Mouse (Mus musculus) adrenal gland, adult 8-10 months (tissue): ENCODE measurements around the gene Nxpe4. TPM values are rescaled to one million over a fixed set of nuclear protein-coding genes. Genes with fewer than 3 reads are reported as not detected.
"Not testable (repeated sequence)": the region's sequence is repeated elsewhere in the genome, so short reads cannot be mapped to it uniquely, and the experiment has no call there.

Experiments used
- DNase-seq: peaks from one replicate; pipeline ENCODE4 v3.0.0; 2022
- total RNA-seq, 4 experiments: library from RNA; stranded (reverse); gene quantifications; 2 replicates each; pipeline ENCODE4 v1.2.4; 2022

The Nxpe4 gene
- total RNA-seq, 4 experiments from 2014 or later: 2.1 to 10.4 (median 6.7) TPM

DNA sequence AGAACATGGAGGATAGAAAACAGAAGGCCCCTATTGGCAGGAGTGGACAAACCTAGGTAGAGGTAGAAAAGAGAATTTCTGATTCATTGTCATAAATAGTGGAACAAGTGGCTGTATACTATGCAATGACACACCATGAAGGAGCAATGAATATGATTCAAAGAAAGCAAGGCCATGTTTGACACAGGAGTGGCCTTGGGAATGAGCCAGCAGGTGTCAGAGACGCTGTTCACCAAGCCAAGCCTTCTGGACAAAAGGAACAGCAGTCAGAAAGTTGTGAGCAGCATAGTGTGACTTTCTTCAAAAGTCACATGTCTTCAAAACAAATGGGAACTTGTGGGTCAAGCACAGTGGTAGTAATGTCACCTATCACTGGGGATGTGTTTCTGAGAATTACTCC lies 80.0 kb downstream of the Nxpe4 start:
- no peak for DNase-seq

GRCm38 (mm10) chr9:48242756-48243155 lies 80.9 kb downstream of the Nxpe4 start:
- no peak for DNase-seq

DNA sequence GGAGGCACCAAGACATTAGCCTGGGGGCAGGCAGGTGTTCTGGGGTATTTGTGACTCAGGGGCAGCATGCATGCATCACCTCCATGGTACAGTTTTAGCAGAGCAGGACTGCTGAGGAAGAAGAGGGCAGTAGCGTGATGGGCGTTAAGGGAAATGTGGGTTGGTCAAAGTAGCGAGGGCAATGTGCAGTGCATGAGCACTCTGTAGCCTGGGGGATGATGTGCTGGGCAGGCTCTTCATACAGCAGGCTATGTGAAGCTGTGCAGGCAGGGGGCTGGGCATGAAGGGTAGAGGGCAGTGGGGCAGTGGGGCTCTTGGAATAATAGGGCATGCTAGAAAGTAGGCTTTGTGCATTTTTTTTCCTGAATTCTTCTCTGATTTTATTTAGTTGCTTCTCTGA lies 82.4 kb downstream of the Nxpe4 start:
- no peak for DNase-seq

GRCm38 (mm10) chr9:48245525-48245924 lies 83.7 kb downstream of the Nxpe4 start:
- DNase-seq: no peak

DNA sequence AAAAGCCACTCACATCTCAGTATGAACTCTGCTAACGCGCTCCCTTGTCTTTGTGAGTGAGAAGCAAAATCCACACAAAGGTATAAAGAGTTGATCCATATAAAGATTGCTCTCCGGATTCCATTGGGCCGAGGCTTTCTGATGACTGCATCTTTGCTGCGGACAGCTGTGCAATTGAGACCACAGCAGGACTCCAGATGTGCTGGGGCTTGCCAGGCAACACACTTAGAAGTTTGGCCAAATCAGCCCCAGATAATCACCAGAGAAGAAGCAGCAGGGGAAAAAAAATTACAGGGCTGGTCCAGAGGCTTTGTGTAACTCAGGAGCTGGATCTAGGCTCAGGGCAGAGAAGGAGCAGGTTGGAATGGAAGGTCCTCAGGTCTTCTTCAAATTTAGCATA lies 85.5 kb downstream of the Nxpe4 start:
- no peak for DNase-seq

- no peak for DNase-seq
Measured at GRCm38 (mm10) chr9:48252236-48252635, 90.4 kb downstream of the Nxpe4 start.

DNA sequence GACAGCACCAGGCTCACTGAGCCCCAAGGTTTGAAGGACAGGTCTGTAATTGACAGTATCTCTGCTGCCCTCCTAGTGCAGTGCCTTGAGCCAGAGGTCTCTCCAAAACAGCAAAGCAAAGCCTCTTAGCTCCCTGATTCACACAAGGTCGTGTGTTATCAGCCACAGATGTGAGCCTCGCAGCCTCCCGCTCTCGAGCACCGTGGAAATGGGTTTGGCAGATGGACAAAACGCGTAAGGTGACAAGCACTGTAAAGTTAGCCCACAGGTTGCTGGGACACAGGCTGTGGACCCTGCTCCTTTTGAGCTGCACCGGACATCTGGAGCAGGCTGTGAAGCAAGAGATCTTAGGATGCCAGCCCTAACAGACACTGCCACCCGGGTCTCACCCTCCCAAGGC lies 95.2 kb downstream of the Nxpe4 start:
- no peak for DNase-seq

- DNase-seq: peak; percentile 24
Measured at GRCm38 (mm10) chr9:48257741-48258423, 96.1 kb downstream of the Nxpe4 start.

- no peak for DNase-seq
Measured at GRCm38 (mm10) chr9:48264616-48265015, 102.8 kb downstream of the Nxpe4 start.

GRCm38 (mm10) chr9:48265491-48265890 lies 103.7 kb downstream of the Nxpe4 start:
- DNase-seq: no peak

- DNase-seq: peak; percentile 48
Measured at GRCm38 (mm10) chr9:48266286-48267027, 104.6 kb downstream of the Nxpe4 start.

DNA sequence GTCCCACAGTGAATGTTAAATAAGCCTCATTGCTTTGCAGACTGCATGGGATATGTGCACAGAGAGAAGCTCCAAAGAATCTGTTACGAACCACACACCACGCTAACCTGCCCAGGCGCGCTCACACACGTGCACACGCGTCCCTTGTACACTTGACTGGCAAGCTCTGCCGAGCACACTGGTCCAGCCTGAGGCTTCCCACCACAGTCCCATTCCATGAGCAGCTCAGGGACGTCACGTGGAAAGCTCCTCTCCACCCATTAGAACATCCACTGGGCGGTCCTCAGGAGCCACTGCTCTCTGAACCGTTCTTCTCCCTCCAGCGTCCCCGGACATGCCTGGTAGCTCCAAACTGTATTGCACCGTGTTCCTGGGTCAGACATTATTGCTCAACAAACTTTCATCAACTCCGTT lies 105.2 kb downstream of the Nxpe4 start:
- DNase-seq: peak; percentile 44

GRCm38 (mm10) chr9:48267960-48268359 lies 106.1 kb downstream of the Nxpe4 start:
- DNase-seq: no peak

DNA sequence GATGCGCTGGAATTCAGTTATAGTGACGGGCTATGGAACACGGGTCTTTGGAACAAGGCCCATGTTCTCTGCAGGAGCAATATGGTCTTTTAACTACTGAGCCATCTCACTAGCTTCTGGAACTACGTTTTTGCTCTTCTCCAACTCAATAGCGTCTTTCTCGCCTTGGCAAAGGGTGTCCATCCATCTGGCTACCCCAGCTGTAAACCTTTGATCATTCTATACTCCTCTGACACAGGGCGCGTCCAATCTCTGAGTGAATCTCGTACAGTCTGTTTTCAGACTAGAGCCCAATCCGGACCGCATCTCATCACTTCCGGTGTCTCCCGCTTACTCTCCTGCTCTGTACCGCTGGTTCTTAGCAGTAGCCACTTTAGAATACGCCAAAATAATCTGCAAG lies 115.0 kb downstream of the Nxpe4 start:
- no peak for DNase-seq

GRCm38 (mm10) chr9:48284221-48284620 lies 122.4 kb downstream of the Nxpe4 start:
- DNase-seq: no peak

DNA sequence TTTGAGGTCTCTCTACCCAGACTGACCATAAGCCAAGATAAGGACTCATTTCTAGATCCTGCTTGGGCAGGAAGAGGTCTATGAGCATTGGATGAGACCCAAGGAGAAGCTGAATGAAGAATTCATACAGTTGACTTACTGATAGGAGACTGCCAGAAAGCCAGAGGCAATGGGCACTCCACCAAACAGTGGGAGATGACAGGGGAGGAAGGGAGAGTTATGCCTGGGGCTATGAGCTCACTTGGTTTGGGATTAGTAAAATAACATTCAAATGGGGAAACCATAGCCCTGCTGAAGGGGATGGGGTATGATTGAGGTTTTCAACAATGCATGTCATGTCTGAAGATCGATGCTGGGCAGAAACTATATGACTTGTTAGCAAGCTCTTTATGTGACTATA lies 128.5 kb downstream of the Nxpe4 start:
- no peak for DNase-seq

- no peak for DNase-seq
Measured at GRCm38 (mm10) chr9:48294754-48295153, 132.9 kb downstream of the Nxpe4 start.

DNA sequence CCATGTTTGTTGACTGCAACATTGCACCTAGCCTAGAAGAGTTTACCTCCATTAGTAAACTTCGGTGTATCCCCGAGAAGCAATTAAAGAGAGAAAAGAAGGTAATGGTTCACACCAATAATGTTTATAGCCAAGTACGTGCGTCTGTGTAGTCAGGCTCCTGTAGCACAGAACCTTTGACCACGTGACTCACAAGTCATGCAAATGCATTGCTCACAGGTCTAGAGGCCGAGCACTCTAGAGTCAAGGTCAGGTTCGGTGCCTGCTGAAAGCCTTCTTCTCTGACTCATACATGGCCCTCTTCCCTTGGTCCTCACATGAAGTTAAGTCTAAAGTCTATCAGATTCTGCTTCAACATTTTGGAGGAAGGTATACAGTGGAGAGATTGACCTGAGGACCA lies 137.2 kb downstream of the Nxpe4 start:
- DNase-seq: peak; percentile 45

DNA sequence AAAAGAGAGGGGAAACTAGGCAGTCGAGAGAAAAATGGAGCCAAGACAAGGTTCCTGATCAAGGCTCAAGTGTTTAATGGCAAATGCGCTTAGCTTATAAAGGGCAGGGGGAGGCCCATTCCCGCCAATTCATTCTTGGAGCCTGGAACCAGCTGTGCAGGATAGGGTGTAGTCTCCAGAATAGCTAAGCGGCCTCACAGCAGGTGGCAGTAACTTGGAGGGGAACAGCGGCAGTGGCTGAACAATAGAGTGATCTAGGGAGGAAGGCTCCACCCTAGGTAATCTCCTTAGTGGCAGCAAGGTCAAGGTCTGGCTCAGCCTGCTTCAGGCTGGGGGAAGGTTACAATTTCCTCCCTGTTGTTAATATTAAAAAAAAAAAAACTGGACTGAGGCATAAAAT lies 141.7 kb downstream of the Nxpe4 start:
- not testable (repeated sequence) for DNase-seq

DNA sequence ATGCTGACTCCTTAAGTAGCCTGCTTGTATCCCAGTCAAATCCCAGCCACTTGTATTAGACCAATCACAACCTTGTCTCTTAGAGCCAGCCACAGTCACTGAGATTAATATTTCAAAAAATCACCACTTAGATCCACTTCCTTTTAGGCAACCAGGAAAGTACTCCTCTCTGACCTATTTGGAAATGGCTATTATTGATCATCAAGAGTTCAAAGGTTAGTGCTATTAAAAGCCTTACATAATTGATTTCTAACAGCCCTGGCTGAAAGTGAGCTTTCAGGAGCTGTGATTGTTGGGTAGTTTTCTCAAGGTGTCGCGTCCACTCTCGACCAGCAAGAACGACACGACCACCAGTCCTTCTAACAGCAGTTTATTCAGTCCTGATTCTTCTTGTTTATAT lies 149.4 kb downstream of the Nxpe4 start:
- DNase-seq: no peak

DNA sequence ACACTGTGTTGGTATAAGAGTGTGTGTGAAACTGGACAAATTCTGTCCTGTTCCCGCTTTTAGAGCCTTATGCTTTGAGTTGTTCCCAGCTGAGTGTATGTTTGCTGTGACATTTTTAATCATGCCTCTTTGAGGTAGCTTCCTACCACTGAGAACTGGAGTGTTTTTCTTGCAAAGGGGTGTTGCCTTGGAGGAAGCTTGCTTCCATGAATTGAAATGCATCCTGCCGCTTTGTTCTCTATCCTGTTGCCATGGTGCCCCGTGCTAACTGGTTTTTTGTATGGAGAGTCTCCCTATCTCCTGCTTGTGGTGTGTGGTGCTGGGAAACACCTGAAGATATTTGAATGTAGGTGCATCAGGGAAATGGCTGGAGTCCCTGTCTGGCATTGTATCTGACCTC lies 152.4 kb downstream of the Nxpe4 start:
- DNase-seq: no peak

DNA sequence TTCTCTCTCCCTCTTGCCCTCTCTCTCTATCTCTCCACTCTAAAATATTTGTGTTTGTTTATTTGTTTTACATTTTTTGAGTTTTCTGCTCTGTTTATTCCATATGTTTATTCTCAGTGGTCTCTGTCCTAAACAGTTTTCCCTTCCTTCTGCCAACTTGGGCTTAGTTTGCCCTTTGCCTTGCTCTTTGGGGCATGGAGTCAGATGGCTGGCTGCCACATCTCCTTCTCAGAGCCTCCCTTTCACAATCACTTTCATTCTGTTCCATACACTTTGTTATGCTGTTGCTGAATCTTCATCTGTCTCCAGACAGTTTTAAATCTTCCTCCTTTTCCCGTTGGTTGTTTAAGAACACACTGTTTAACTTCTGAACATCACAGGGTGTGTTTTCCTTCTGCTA lies 154.0 kb downstream of the Nxpe4 start:
- DNase-seq: no peak

DNA sequence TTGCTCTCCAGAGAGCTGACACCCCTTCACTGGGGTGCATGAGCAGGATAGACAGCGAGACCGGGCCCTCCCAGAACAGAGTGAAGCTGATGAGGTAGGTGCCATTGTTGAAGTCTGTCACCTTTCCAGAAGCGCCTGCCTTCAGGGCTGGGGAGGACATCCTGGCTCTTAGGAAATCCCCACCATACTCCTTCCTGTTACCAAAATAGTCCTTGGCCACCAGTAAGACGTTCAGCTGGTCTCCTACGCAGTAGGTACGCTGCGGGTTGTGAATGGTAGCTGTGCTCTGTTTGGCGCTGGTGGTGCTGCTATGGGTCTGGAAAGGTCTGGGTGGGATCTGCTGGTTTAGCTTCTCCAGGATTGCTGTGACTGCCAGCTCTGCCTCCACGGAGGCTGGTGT lies 164.5 kb downstream of the Nxpe4 start:
- DNase-seq: no peak

DNA sequence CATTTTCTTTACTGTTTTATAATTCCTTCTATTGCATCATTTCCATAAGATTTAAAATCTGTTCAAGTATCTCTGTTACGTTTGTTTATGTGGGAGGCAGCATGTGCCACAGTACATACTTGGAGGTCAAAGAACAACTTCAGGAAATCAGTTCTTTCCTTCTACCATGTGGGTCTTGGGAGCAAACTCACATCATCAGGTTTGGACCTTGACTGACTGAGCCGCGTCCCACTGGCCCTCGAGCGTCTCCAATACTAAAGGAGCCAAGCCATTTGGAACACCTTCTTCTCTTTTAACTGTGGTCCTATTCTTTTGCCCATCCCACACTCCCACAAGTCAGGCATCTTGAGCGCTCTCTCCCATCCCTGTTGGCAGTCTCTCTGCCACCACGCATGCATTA lies 167.8 kb downstream of the Nxpe4 start:
- no peak for DNase-seq
